Mouse (Mus musculus): ENCODE measurements at regions not wholly inside any gene's neighbourhood (a gene's known extent, or its start where the extent isn't known, plus 50 kb on each side); places are given as distances from the start of the nearest gene placed in this dataset.

DNA sequence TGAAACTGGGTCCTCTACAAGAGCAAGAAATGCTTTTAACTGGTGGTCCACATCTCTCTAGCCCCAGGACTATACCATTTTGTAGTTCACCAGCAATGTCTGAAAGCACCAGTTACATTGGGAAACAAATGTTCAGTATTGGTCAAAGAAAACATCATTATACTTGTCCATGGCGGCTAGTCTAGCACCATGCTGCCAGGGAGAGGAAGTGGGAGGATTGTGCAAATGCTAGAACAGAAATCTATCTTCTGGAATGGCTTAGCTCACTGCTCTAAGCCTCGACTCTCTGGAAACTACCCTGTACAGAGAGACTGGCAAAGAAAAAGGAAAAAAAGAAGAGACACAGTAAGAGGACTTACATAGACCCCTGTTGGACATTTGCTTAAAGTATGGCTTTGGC lies 81.1 kb upstream of the Ralgapa2 start:
- TF ChIP-seq GATA1 (IDR thresholded peaks at IDR 0.05; ENCODE audit: borderline replicate concordance, low read length) (no peak), FLI1 (IDR thresholded peaks at IDR 0.05; ENCODE audit: low read length) (no peak)

Measured in megakaryocyte, embryonic 14.5 days (primary cell).